Mouse (Mus musculus): ENCODE measurements around the gene Tmem35b.

Tmem35b gene

GRCm38 (mm10) chr4:127168914-127169345, 45.4 kb downstream of the Tmem35b start, which contains the start of gene Dlgap3:
Gene Dlgap3, plus strand, starts transcription at chr4:127169204.
- DNase-seq, result peak; percentile 2 to 34

DNA sequence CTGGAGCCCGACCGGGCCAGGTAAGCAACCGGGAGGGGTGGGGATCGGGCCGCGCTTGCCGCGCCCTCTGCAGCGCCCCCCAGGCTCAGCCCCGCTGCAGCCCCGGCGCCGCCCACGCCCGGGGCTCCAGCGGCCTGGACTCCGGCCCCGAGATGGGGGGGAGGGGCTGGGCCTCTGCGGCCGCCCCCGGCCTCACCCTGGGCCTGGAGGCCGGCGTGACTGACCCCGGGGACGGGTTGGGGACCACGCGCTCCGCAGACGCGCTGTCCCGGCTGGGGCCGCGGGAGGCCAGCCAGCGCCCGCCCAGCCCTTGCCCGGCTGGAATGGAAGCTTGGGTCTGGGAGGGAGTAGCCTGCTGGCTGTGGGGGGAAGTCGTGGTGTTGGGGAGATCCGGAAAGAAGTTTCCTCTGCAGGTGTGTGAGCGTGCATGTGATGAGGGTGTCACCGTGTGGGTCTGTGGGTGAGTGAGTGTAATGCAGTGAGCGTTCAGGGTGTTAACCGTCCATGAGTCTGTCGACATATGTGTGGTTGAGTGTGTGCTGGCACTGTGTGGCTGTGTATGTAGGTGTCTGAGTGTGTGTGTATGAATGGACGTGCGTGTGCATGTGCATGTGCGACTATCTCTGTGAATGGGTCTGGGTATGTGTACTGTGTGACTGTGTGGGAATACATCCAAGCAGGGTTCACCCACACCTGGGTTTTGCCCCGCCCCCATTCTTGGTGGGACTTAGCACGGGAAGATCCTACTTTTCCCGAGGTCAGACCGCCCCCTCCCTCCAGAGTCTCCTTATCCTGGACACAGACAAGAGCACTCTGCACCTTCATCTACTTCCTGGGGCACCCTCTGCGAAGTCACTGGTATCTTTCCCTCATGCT, 46.1 kb downstream of the Tmem35b start:
- peak in 1 of 2 experiments; percentile 41 for DNase-seq

GRCm38 (mm10) chr4:127170866-127171265, 47.4 kb downstream of the Tmem35b start:
- peak in 1 of 2 experiments; percentile 20 for DNase-seq

GRCm38 (mm10) chr4:127171341-127171905, 47.9 kb downstream of the Tmem35b start:
- DNase-seq, result peak in 1 of 2 experiments; percentile 17

DNA sequence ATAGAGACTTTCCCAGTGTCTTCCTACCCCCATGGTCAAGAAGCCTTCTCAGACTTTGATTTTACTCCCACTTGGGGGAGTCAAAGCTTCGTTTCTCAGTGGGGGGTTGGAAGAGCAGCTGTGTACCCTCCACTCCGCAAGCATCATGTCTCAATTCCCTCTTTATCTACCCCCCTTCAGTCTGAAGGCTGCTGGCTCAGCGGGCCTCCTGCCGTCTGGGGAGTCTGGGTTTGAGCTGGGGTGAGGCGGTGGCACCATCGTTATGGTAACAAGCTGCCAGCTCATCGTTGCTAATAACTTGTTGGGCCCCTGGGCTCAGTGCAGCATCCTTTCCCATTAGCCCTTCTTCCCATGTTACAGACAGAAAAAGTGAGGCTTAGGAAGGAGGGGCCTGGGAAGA, 48.6 kb downstream of the Tmem35b start:
- peak in 1 of 2 experiments; percentile 4 for DNase-seq

DNA sequence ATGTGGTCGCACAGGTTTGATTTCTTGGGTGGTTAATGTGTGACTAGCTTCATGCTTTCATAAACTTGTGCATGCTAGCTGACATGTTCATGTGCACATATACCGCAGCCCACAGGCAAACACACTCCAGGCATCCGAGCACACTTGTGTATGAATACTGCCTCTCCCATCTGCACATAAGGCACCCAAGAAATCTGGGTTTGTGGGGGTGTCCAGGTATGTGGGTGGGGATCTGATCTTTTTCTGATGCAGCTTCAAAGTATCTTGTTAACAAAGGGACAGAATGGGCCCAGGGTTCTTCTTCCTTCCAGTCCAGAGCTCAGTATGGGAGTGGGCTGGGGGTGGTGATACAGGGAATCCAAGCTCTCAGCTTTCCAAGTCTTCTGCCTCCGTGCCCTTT, 49.1 kb downstream of the Tmem35b start:
- DNase-seq, result peak in 1 of 2 experiments; percentile 15

DNA sequence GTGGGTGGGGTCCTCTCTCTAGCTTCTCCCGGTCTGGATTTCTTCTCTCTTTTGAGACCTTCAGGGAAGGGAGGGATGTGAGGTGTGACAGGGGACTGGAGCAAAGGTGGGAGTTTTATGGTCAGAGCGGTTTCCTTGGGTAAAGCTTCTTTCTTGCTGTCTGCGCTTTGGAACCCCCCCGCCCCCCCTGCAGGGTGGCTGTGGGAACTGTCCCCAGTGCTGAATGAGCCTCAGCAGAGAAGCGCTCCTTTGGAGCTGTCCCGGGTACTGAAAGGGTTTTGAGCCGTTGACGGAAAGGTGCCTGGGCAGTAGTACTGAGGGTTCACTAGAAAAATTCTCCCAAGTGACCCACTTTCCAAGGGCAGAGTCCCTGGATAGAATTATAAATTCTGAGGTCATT, 50.0 kb downstream of the Tmem35b start:
- DNase-seq, result peak; percentile 67 to 73

- DNase-seq, result no peak
These were observed 50.8 kb downstream of the Tmem35b start for GRCm38 (mm10) chr4:127174075-127174899.

- DNase-seq, result no peak
These were observed 51.4 kb downstream of the Tmem35b start for GRCm38 (mm10) chr4:127174900-127175278.

DNA sequence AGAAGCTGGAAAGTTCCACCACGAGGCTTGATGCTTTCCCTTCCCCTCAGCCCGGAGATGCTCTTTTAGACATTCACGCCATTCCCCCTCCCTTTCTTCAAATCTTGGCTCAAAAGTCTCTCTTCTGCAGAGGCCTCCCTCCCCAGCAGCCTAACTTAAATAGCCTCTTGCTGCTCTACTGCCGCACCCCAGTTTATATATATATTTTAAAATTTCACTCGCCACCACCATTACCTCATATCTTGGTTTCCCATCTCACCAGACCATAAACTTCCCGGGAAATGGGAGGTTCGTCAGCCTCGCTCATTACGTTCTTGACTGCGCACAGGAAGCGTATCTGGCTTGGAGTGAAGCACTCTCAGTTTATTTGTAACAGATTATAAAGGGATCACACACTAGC, 54.5 kb downstream of the Tmem35b start:
- DNase-seq, result no peak

DNA sequence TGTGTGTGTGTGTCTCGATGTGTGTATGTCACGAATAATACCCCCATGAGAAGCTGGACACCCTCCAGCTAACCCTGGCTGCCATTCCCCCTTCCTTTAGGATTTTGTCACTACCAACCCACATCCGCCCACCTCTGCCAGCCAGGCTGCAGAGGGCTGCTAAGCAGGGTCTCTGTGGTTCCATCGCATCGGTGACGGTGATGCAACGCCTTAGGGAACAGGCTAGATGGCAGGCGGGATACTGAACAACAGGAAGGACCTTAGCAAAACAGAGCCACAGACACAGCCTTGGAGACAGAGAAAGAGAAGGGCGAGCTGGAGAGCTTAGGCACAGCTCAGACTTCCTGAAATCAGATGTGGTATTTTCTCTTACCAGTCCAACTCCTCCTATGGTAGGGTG, 55.2 kb downstream of the Tmem35b start:
- DNase-seq, result no peak
